Mouse (Mus musculus): ENCODE measurements at regions not wholly inside any gene's neighbourhood (a gene's known extent, or its start where the extent isn't known, plus 50 kb on each side); places are given as distances from the start of the nearest gene placed in this dataset.

GRCm38 (mm10) chr11:71937108-71937507, 100.2 kb downstream of the Aipl1 start:
- no peak overlapping the region for H3K4me2 ChIP-seq (ENCODE audit: low read depth, low read length, severe bottlenecking)
- no peaks in the 10 kb centered on the region for H3K4me1 ChIP-seq (replicated peaks; ENCODE audit: control insufficient read depth, insufficient read depth, low read length)
- no peak overlapping the region for H3K27ac ChIP-seq (ENCODE audit: low read depth, low read length)
- H3K27me3 ChIP-seq (ENCODE audit: control insufficient read depth, insufficient read depth, low read length), result no peaks in the 10 kb centered on the region
- 44% methylated on average over 6 of the region's 6 CpGs for WGBS
- no peak overlapping the region for H3K9ac ChIP-seq (ENCODE audit: low read length)
- ATAC-seq (replicated peaks; ENCODE audit: low FRiP score) (no peak), DNase-seq (ENCODE audit: low spot score) (peak; percentile 65)
- H3K4me3 ChIP-seq (ENCODE audit: low read depth, low read length), result no peak overlapping the region
- H3K9me3 ChIP-seq (ENCODE audit: control insufficient read depth, low read length), result no peaks in the 10 kb centered on the region
- no peaks in the 10 kb centered on the region for H3K36me3 ChIP-seq (ENCODE audit: control insufficient read depth, insufficient read depth, low read length)

- no peak for DNase-seq (ENCODE audit: low spot score)
- ATAC-seq (replicated peaks; ENCODE audit: low FRiP score), result no peak
- 80% methylated on average over 7 of the region's 7 CpGs for WGBS
- H3K36me3 ChIP-seq (ENCODE audit: control insufficient read depth, insufficient read depth, low read length), result no peaks in the 10 kb centered on the region
- no peaks in the 10 kb centered on the region for H3K9me3 ChIP-seq (ENCODE audit: control insufficient read depth, low read length)
- no peaks in the 10 kb centered on the region for H3K4me1 ChIP-seq (replicated peaks; ENCODE audit: control insufficient read depth, insufficient read depth, low read length)
- no peak overlapping the region for H3K4me3 ChIP-seq (ENCODE audit: low read depth, low read length)
- no peak overlapping the region for H3K4me2 ChIP-seq (ENCODE audit: low read depth, low read length, severe bottlenecking)
- no peaks in the 10 kb centered on the region for H3K27me3 ChIP-seq (ENCODE audit: control insufficient read depth, insufficient read depth, low read length)
- H3K27ac ChIP-seq (ENCODE audit: low read depth, low read length), result no peak overlapping the region
- H3K9ac ChIP-seq (ENCODE audit: low read length), result no peak overlapping the region
These were observed 107.4 kb downstream of the Aipl1 start for GRCm38 (mm10) chr11:71929716-71930488.

- Histone ChIP-seq H3K9me3 (ENCODE audit: control insufficient read depth, low read length) (no peaks in the 10 kb centered on the region), H3K36me3 (ENCODE audit: control insufficient read depth, insufficient read depth, low read length) (no peaks in the 10 kb centered on the region), H3K27ac (ENCODE audit: low read depth, low read length) (no peak overlapping the region), H3K4me3 (ENCODE audit: low read depth, low read length) (no peak overlapping the region), H3K4me1 (replicated peaks; ENCODE audit: control insufficient read depth, insufficient read depth, low read length) (peaks cover 4% of the 10 kb centered on the region; the same call in 1 of the 2 replicates), H3K27me3 (ENCODE audit: control insufficient read depth, insufficient read depth, low read length) (no peaks in the 10 kb centered on the region), H3K4me2 (ENCODE audit: low read depth, low read length, severe bottlenecking) (no peak overlapping the region), H3K9ac (ENCODE audit: low read length) (no peak overlapping the region)
- WGBS, result 65% methylated on average over 5 of the region's 5 CpGs
- ATAC-seq (replicated peaks; ENCODE audit: low FRiP score) (no peak), DNase-seq (ENCODE audit: low spot score) (no peak)
These were observed 122.6 kb downstream of the Aipl1 start for GRCm38 (mm10) chr11:71914665-71915064.

GRCm38 (mm10) chr11:71912626-71913025, 124.7 kb downstream of the Aipl1 start:
- Histone ChIP-seq H3K36me3 (ENCODE audit: control insufficient read depth, insufficient read depth, low read length) (no peaks in the 10 kb centered on the region), H3K27me3 (ENCODE audit: control insufficient read depth, insufficient read depth, low read length) (no peaks in the 10 kb centered on the region), H3K9ac (ENCODE audit: low read length) (no peak overlapping the region), H3K9me3 (ENCODE audit: control insufficient read depth, low read length) (no peaks in the 10 kb centered on the region), H3K4me1 (replicated peaks; ENCODE audit: control insufficient read depth, insufficient read depth, low read length) (peaks cover 4% of the 10 kb centered on the region; the same call in 1 of the 2 replicates), H3K27ac (ENCODE audit: low read depth, low read length) (no peak overlapping the region), H3K4me2 (ENCODE audit: low read depth, low read length, severe bottlenecking) (no peak overlapping the region), H3K4me3 (ENCODE audit: low read depth, low read length) (no peak overlapping the region)
- ATAC-seq (replicated peaks; ENCODE audit: low FRiP score), result no peak
- no peak for DNase-seq (ENCODE audit: low spot score)
- 92% methylated on average over 5 of the region's 5 CpGs for WGBS

- Histone ChIP-seq H3K4me1 (replicated peaks; ENCODE audit: control insufficient read depth, insufficient read depth, low read length) (peaks cover 4% of the 10 kb centered on the region; the same call in 1 of the 2 replicates), H3K36me3 (ENCODE audit: control insufficient read depth, insufficient read depth, low read length) (no peaks in the 10 kb centered on the region), H3K4me3 (ENCODE audit: low read depth, low read length) (no peak overlapping the region), H3K9me3 (ENCODE audit: control insufficient read depth, low read length) (no peaks in the 10 kb centered on the region), H3K9ac (ENCODE audit: low read length) (no peak overlapping the region), H3K4me2 (ENCODE audit: low read depth, low read length, severe bottlenecking) (no peak overlapping the region), H3K27ac (ENCODE audit: low read depth, low read length) (no peak overlapping the region), H3K27me3 (ENCODE audit: control insufficient read depth, insufficient read depth, low read length) (no peaks in the 10 kb centered on the region)
- no peak for ATAC-seq (replicated peaks; ENCODE audit: low FRiP score)
- DNase-seq (ENCODE audit: low spot score), result no peak
- 85% methylated on average over 5 of the region's 5 CpGs for WGBS
These were observed 126.0 kb downstream of the Aipl1 start for GRCm38 (mm10) chr11:71911284-71911683.

- no peak for ATAC-seq (replicated peaks; ENCODE audit: low FRiP score)
- no peak overlapping the region for H3K9ac ChIP-seq (ENCODE audit: low read length)
- no peaks in the 10 kb centered on the region for H3K4me1 ChIP-seq (replicated peaks; ENCODE audit: control insufficient read depth, insufficient read depth, low read length)
- DNase-seq (ENCODE audit: low spot score), result no peak
- H3K4me3 ChIP-seq (ENCODE audit: low read depth, low read length), result no peak overlapping the region
- H3K27ac ChIP-seq (ENCODE audit: low read depth, low read length), result no peak overlapping the region
- no peaks in the 10 kb centered on the region for H3K27me3 ChIP-seq (ENCODE audit: control insufficient read depth, insufficient read depth, low read length)
- H3K4me2 ChIP-seq (ENCODE audit: low read depth, low read length, severe bottlenecking), result no peak overlapping the region
- WGBS, result 37% methylated on average over 7 of the region's 7 CpGs
- no peaks in the 10 kb centered on the region for H3K9me3 ChIP-seq (ENCODE audit: control insufficient read depth, low read length)
- no peaks in the 10 kb centered on the region for H3K36me3 ChIP-seq (ENCODE audit: control insufficient read depth, insufficient read depth, low read length)
These were observed 128.7 kb downstream of the Aipl1 start for GRCm38 (mm10) chr11:71908616-71909015.

- Histone ChIP-seq H3K27me3 (ENCODE audit: control insufficient read depth, insufficient read depth, low read length) (no peaks in the 10 kb centered on the region), H3K36me3 (ENCODE audit: control insufficient read depth, insufficient read depth, low read length) (no peaks in the 10 kb centered on the region), H3K27ac (ENCODE audit: low read depth, low read length) (peak overlapping the region; percentile 46; the same call in 1 of the 2 replicates), H3K9ac (ENCODE audit: low read length) (no peak overlapping the region), H3K4me2 (ENCODE audit: low read depth, low read length, severe bottlenecking) (no peak overlapping the region), H3K4me1 (replicated peaks; ENCODE audit: control insufficient read depth, insufficient read depth, low read length) (no peaks in the 10 kb centered on the region), H3K9me3 (ENCODE audit: control insufficient read depth, low read length) (no peaks in the 10 kb centered on the region), H3K4me3 (ENCODE audit: low read depth, low read length) (no peak overlapping the region)
- DNase-seq (ENCODE audit: low spot score) (no peak), ATAC-seq (replicated peaks; ENCODE audit: low FRiP score) (no peak)
- WGBS, result 71% methylated on average over 2 of the region's 2 CpGs
These were observed 134.3 kb downstream of the Aipl1 start for GRCm38 (mm10) chr11:71903020-71903410.

- H3K4me3 ChIP-seq (ENCODE audit: low read depth, low read length), result no peak overlapping the region
- H3K27ac ChIP-seq (ENCODE audit: low read depth, low read length), result no peak overlapping the region
- no peak overlapping the region for H3K9ac ChIP-seq (ENCODE audit: low read length)
- H3K4me2 ChIP-seq (ENCODE audit: low read depth, low read length, severe bottlenecking), result no peak overlapping the region
- no peaks in the 10 kb centered on the region for H3K27me3 ChIP-seq (ENCODE audit: control insufficient read depth, insufficient read depth, low read length)
- DNase-seq (ENCODE audit: low spot score), result peak; percentile 55
- no peaks in the 10 kb centered on the region for H3K36me3 ChIP-seq (ENCODE audit: control insufficient read depth, insufficient read depth, low read length)
- H3K9me3 ChIP-seq (ENCODE audit: control insufficient read depth, low read length), result no peaks in the 10 kb centered on the region
- no peaks in the 10 kb centered on the region for H3K4me1 ChIP-seq (replicated peaks; ENCODE audit: control insufficient read depth, insufficient read depth, low read length)
- ATAC-seq (replicated peaks; ENCODE audit: low FRiP score), result no peak
- WGBS, result 68% methylated on average over 10 of the region's 10 CpGs
These were observed 134.8 kb downstream of the Aipl1 start for GRCm38 (mm10) chr11:71902304-71903019.

Data from forebrain, embryonic 11.5 days (tissue).